17 mouse cellular contexts compared by ENCODE assay signal in the genomic region with DNA sequence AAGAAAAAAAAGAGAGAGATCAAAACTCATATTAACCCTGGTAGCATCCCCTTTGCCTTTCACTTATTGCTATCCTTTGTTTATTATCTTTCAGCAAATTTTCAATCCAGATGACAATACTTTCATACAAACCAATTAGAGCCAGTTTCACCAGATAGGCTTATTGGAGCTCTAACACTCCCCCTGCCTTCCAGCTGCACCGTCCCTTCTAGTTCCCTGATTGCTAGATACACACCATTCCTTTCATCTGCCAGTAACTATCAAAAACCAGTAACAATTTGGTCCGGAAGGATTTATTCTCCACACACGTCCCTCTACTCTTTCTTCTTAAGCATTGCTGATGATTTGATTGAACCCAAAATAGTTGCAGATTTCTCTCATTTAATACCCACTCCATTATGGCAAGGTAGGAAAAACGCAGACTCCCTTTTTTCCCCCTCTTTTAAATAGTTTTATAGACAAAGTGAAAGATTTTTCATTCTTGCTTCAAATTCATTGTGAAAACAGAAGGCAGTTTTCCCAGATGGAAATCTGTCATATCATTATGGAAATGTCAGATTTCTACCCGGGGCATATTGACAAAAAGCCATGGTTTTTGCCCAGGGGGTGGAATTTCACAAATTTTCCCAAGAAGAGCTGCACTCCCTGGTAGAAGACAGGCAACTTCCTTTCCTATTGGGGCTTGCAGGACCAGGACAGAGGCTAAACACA.
A peak's percentile ranks its signal among the peaks of the same experiment; 100 is the strongest.
DNase-seq lines count a peak whose midpoint lies in the region; ATAC-seq and TF ChIP-seq lines count a peak whose summit lies in the region.
"Had no signal": no experiment of that assay in that cellular context is flagged by ENCODE, and none has a peak within 500 bp of the region (broad histone marks: within the 10 kb centered on the region; RNA-seq: fewer than 3 reads in every experiment).

No protein-coding gene starts in this region.

- no peak overlapping the region for H3K4me3 ChIP-seq in hindbrain, embryonic 14.5 days (replicated peaks; ENCODE audit: low read length)
- no peak overlapping the region for H3K4me3 ChIP-seq in hindbrain, embryonic 11.5 days (ENCODE audit: low read depth, low read length)
- H3K4me3 ChIP-seq in midbrain, postnatal 0 days (ENCODE audit: low read depth, low read length), result no peak overlapping the region
- no peak overlapping the region for H3K4me3 ChIP-seq in midbrain, embryonic 10.5 days
- no peak overlapping the region for H3K4me3 ChIP-seq in limb, embryonic 10.5 days
- H3K4me3 ChIP-seq: embryonic facial prominence, embryonic 13.5 days; heart, embryonic 12.5 days; hindbrain, embryonic 10.5 days; intestine, embryonic 15.5 days had no signal

- H3K4me1 ChIP-seq in hindbrain, embryonic 14.5 days (replicated peaks; ENCODE audit: control insufficient read depth, insufficient read depth, low read length), result peaks cover 4% of the 10 kb centered on the region
- no peaks in the 10 kb centered on the region for H3K4me1 ChIP-seq in hindbrain, embryonic 11.5 days (replicated peaks; ENCODE audit: control insufficient read depth, insufficient read depth, low read length)
- H3K4me1 ChIP-seq in midbrain, postnatal 0 days (ENCODE audit: insufficient read depth, low read length), result no peaks in the 10 kb centered on the region
- H3K4me1 ChIP-seq in midbrain, embryonic 10.5 days, result no peaks in the 10 kb centered on the region
- peaks cover 51% of the 10 kb centered on the region for H3K4me1 ChIP-seq in limb, embryonic 10.5 days
- H3K4me1 ChIP-seq: heart, embryonic 12.5 days; hindbrain, embryonic 10.5 days had no signal

- 0 out of 2 replicates have a peak, but pooled peaks have one; percentile 13 for TF ChIP-seq CTCF in midbrain, postnatal 0 days (IDR thresholded peaks at IDR 0.05)

- H3K9me3 ChIP-seq in hindbrain, embryonic 14.5 days (ENCODE audit: control insufficient read depth, low read length), result no peaks in the 10 kb centered on the region
- H3K9me3 ChIP-seq in hindbrain, embryonic 11.5 days (ENCODE audit: control insufficient read depth, low read length), result no peaks in the 10 kb centered on the region
- H3K9me3 ChIP-seq in midbrain, postnatal 0 days (ENCODE audit: low read length), result no peaks in the 10 kb centered on the region
- no peaks in the 10 kb centered on the region for H3K9me3 ChIP-seq in midbrain, embryonic 10.5 days (replicated peaks)
- H3K9me3 ChIP-seq in limb, embryonic 10.5 days (replicated peaks), result no peaks in the 10 kb centered on the region
- H3K9me3 ChIP-seq: embryonic facial prominence, embryonic 13.5 days; heart, embryonic 12.5 days; hindbrain, embryonic 10.5 days; intestine, embryonic 15.5 days had no signal

- no peak overlapping the region for H3K9ac ChIP-seq in hindbrain, embryonic 14.5 days
- no peak overlapping the region for H3K9ac ChIP-seq in hindbrain, embryonic 11.5 days (ENCODE audit: low read depth, low read length)
- H3K9ac ChIP-seq in midbrain, postnatal 0 days (replicated peaks; ENCODE audit: low read length, poor library complexity, severe bottlenecking), result no peak overlapping the region
- H3K9ac ChIP-seq: embryonic facial prominence, embryonic 13.5 days; heart, embryonic 12.5 days; intestine, embryonic 15.5 days had no signal

- no peak for DNase-seq in hindbrain, embryonic 14.5 days (ENCODE audit: low spot score)
- no peak for DNase-seq in hindbrain, embryonic 11.5 days (ENCODE audit: low spot score)
- no peak for DNase-seq in midbrain, postnatal 0 days (ENCODE audit: low spot score)
- DNase-seq in midbrain, embryonic 10.5 days (ENCODE audit: low spot score), result no peak
- no peak for DNase-seq in limb, embryonic 10.5 days (ENCODE audit: low spot score)
- no peak for DNase-seq in cerebellum, adult 9-11 months
- DNase-seq in kidney, adult 9 months, result no peak
- DNase-seq: adrenal gland, postnatal 10 days; cerebellum, adult 11-12 months; cerebellum, adult 9-10 months; cerebellum, postnatal 36 days; gastrocnemius, postnatal 25 days; kidney, adult 18-20 months had no signal

- H3K36me3 ChIP-seq in hindbrain, embryonic 14.5 days (replicated peaks; ENCODE audit: control insufficient read depth, insufficient read depth), result no peaks in the 10 kb centered on the region
- no peaks in the 10 kb centered on the region for H3K36me3 ChIP-seq in hindbrain, embryonic 11.5 days (ENCODE audit: control insufficient read depth, insufficient read depth, low read length)
- no peaks in the 10 kb centered on the region for H3K36me3 ChIP-seq in midbrain, postnatal 0 days (ENCODE audit: insufficient read depth, low read length)
- no peaks in the 10 kb centered on the region for H3K36me3 ChIP-seq in midbrain, embryonic 10.5 days
- no peaks in the 10 kb centered on the region for H3K36me3 ChIP-seq in limb, embryonic 10.5 days
- H3K36me3 ChIP-seq: embryonic facial prominence, embryonic 13.5 days; heart, embryonic 12.5 days; hindbrain, embryonic 10.5 days; intestine, embryonic 15.5 days had no signal

- peak overlapping the region; percentile 38; the same call in 1 of the 2 replicates for H3K27ac ChIP-seq in hindbrain, embryonic 14.5 days
- H3K27ac ChIP-seq in hindbrain, embryonic 11.5 days (ENCODE audit: low read depth, low read length), result no peak overlapping the region
- no peak overlapping the region for H3K27ac ChIP-seq in midbrain, postnatal 0 days (ENCODE audit: low read depth, low read length)
- H3K27ac ChIP-seq in midbrain, embryonic 10.5 days (replicated peaks), result no peak overlapping the region
- H3K27ac ChIP-seq in limb, embryonic 10.5 days, result peak overlapping the region; percentile 53; the same call in 1 of the 2 replicates
- H3K27ac ChIP-seq: embryonic facial prominence, embryonic 13.5 days; hindbrain, embryonic 10.5 days; intestine, embryonic 15.5 days had no signal

- no peak overlapping the region for H3K4me2 ChIP-seq in hindbrain, embryonic 14.5 days (replicated peaks)
- no peak overlapping the region for H3K4me2 ChIP-seq in hindbrain, embryonic 11.5 days (replicated peaks; ENCODE audit: low read depth, low read length)
- no peak overlapping the region for H3K4me2 ChIP-seq in midbrain, postnatal 0 days (ENCODE audit: low read depth, low read length, poor library complexity, severe bottlenecking)
- H3K4me2 ChIP-seq: embryonic facial prominence, embryonic 13.5 days; heart, embryonic 12.5 days; intestine, embryonic 15.5 days had no signal

- no peak for ATAC-seq in hindbrain, embryonic 14.5 days (ENCODE audit: low FRiP score)
- ATAC-seq in hindbrain, embryonic 11.5 days (ENCODE audit: low FRiP score), result no peak
- ATAC-seq in midbrain, postnatal 0 days (ENCODE audit: low FRiP score), result no peak
- ATAC-seq: intestine, embryonic 15.5 days had no signal

- H3K27me3 ChIP-seq in hindbrain, embryonic 14.5 days (ENCODE audit: control insufficient read depth, insufficient read depth, low read length), result no peaks in the 10 kb centered on the region
- no peaks in the 10 kb centered on the region for H3K27me3 ChIP-seq in hindbrain, embryonic 11.5 days (ENCODE audit: control insufficient read depth, insufficient read depth, low read length)
- no peaks in the 10 kb centered on the region for H3K27me3 ChIP-seq in midbrain, postnatal 0 days (ENCODE audit: insufficient read depth, low read length)
- no peaks in the 10 kb centered on the region for H3K27me3 ChIP-seq in midbrain, embryonic 10.5 days (ENCODE audit: low read depth, poor library complexity, severe bottlenecking)
- no peaks in the 10 kb centered on the region for H3K27me3 ChIP-seq in limb, embryonic 10.5 days (ENCODE audit: low read depth, poor library complexity, severe bottlenecking)
- H3K27me3 ChIP-seq: embryonic facial prominence, embryonic 13.5 days; heart, embryonic 12.5 days; intestine, embryonic 15.5 days had no signal

- WGBS in hindbrain, embryonic 14.5 days, result 58% methylated on average over 5 of the region's 5 CpGs
- 74% methylated on average over 5 of the region's 5 CpGs for WGBS in hindbrain, embryonic 11.5 days
- WGBS in midbrain, postnatal 0 days, result 36% methylated on average over 5 of the region's 5 CpGs
- 77% methylated on average over 5 of the region's 5 CpGs for WGBS in midbrain, embryonic 10.5 days
- WGBS in limb, embryonic 10.5 days, result 46% methylated on average over 5 of the region's 5 CpGs

Comparison
In these comparisons a context has a peak if more than half of its experiments do, and no peak if none do; other contexts are left out.
1. H3K27ac ChIP-seq: peak in hindbrain, embryonic 14.5 days (single experiment) and limb, embryonic 10.5 days (single experiment); none in hindbrain, embryonic 11.5 days (single experiment), midbrain, postnatal 0 days (single experiment) and midbrain, embryonic 10.5 days (single experiment).